Mouse (Mus musculus) splenic B cell, adult 2 months (primary cell): ENCODE results near the gene Kcna3.

Experiments used
- DNase-seq: peaks from one replicate; pipeline ENCODE4 v3.0.0-alpha.2; 2011; ENCODE audit warnings: low read depth, low spot score
- H3K27me3 ChIP-seq: 2 replicates; pipeline ENCODE4 v1.6.1; 2012; ENCODE audit warnings: mild to moderate bottlenecking, low read length, moderate library complexity, mixed read lengths; ENCODE audit not compliant: control insufficient read depth, poor library complexity, insufficient read depth, severe bottlenecking
- H3K36me3 ChIP-seq: 2 replicates; pipeline ENCODE4 v1.6.1; 2012; ENCODE audit warnings: mild to moderate bottlenecking, low read length, moderate library complexity, mixed read lengths; ENCODE audit not compliant: control insufficient read depth, poor library complexity, insufficient read depth, severe bottlenecking

The Kcna3 gene

GRCm38 (mm10) chr3:107081227-107081626 is 45.3 kb downstream of the Kcna3 start:
- Histone ChIP-seq H3K36me3 (no peaks in the 10 kb centered on the region), H3K27me3 (no peaks in the 10 kb centered on the region)
- DNase-seq: peak; percentile 66

- DNase-seq: peak; percentile 74
Measured at GRCm38 (mm10) chr3:107084586-107084985, 48.6 kb downstream of the Kcna3 start.

GRCm38 (mm10) chr3:107087410-107087809 is 51.4 kb downstream of the Kcna3 start:
- no peak for DNase-seq
- Histone ChIP-seq H3K27me3 (no peaks in the 10 kb centered on the region), H3K36me3 (no peaks in the 10 kb centered on the region)

More at GRCm38 (mm10) chr3:107084586-107084985, 48.6 kb downstream of the Kcna3 start:
- no peaks in the 10 kb centered on the region for H3K27me3 ChIP-seq
- H3K36me3 ChIP-seq: no peaks in the 10 kb centered on the region
